Mouse (Mus musculus) intestine, embryonic 14.5 days (tissue): Measurements from ENCODE around the gene Zfp975. TPM values are rescaled to one million over a fixed set of nuclear protein-coding genes. Genes with fewer than 3 reads are reported as not detected.
A peak's percentile ranks its signal among the peaks of the same experiment; 100 is the strongest.
"Not testable (repeated sequence)": the region's sequence is repeated elsewhere in the genome, so short reads cannot be mapped to it uniquely, and the experiment has no call there.

Experiments used
- ATAC-seq: fragments of 200-750 bp; cut with Nextera tagmentation; replicated peaks from 2 replicates; pipeline ENCODE4 v1.8.0; 2017; ENCODE audit warnings: low read depth, moderate number of reproducible peaks, moderate TSS enrichment, moderate library complexity; ENCODE audit not compliant: low FRiP score, low TSS enrichment
- DNase-seq: peaks from one replicate; pipeline ENCODE4 v3.0.0-alpha.2; 2018; ENCODE audit warnings: low spot score
- H3K27ac ChIP-seq: fragments of 300-500 bp; sonication (generic); 2 replicates; pipeline ENCODE4 v1.5.1; 2014; ENCODE audit warnings: low read depth, mild to moderate bottlenecking, control low read depth
- H3K27me3 ChIP-seq: fragments of 300-500 bp; sonication (generic); replicated peaks from 2 replicates; pipeline ENCODE4 v1.6.1; 2014; ENCODE audit warnings: low read length, control low read depth; ENCODE audit not compliant: control insufficient read depth, insufficient read depth
- H3K36me3 ChIP-seq: fragments of 300-500 bp; sonication (generic); 2 replicates; pipeline ENCODE4 v1.6.1; 2014; ENCODE audit warnings: low read length, control low read depth; ENCODE audit not compliant: control insufficient read depth, insufficient read depth
- H3K4me1 ChIP-seq: fragments of 300-500 bp; sonication (generic); replicated peaks from 2 replicates; pipeline ENCODE4 v1.6.1; 2014; ENCODE audit warnings: low read length, control low read depth, mixed read lengths; ENCODE audit not compliant: control insufficient read depth, insufficient read depth
- H3K4me2 ChIP-seq: fragments of 300-500 bp; sonication (generic); 2 replicates; pipeline ENCODE4 v1.6.1; 2014; ENCODE audit warnings: low read length
- H3K4me3 ChIP-seq: fragments of 300-500 bp; sonication (generic); 2 replicates; pipeline ENCODE4 v1.5.1; 2014; ENCODE audit warnings: low read depth, low read length, control low read depth, mixed read lengths
- H3K9ac ChIP-seq: fragments of 300-500 bp; sonication (generic); 2 replicates; pipeline ENCODE4 v1.6.1; 2014; ENCODE audit warnings: mild to moderate bottlenecking, low read length
- H3K9me3 ChIP-seq: fragments of 300-500 bp; sonication (generic); 2 replicates; pipeline ENCODE4 v1.6.1; 2016; ENCODE audit warnings: low read length, control low read depth; ENCODE audit not compliant: control insufficient read depth
- WGBS: fragments of 180-500 bp; shearing (Covaris S2); extraction: QIAGEN DNeasy Blood & Tissue Kit; methylation state at CpG from one replicate; pipeline ENCODE4 v1.1.7; 2014; 5-methylcytosine and 5-hydroxymethylcytosine counted together
- polyA plus RNA-seq: library from polyadenylated mRNA; unstranded; fragments of >200 nt; fragmentation: Nextera tagmentation; extraction: Ambion mirVana; gene quantifications from 2 replicates; pipeline ENCODE4 v1.2.1, GENCODE M21; 2014

The Zfp975 gene
- polyA plus RNA-seq = 7.9 and 8.9 TPM in 2 replicates

GRCm38 (mm10) chr7:42692362-42693158 lies at the start of gene Zfp975:
Zfp975 (minus strand) TSS chr7:42692742.
- H3K4me1 ChIP-seq, H3K27me3 ChIP-seq, H3K36me3 ChIP-seq, H3K9me3 ChIP-seq: not testable (repeated sequence)
- Histone ChIP-seq H3K4me3 (peak within 1 kb of the TSS; percentile 55), H3K9ac (peak within 1 kb of the TSS; percentile 58), H3K27ac (peak within 1 kb of the TSS; percentile 65), H3K4me2 (peak within 1 kb of the TSS; percentile 59)
- ATAC-seq = peak; percentile 100
- WGBS = under 1% methylated on average over 23 of the region's 23 CpGs
- DNase-seq = peak; percentile 86

- no peak overlapping the region for H3K27ac ChIP-seq
- no peaks in the 10 kb centered on the region for H3K4me1 ChIP-seq
- no peak overlapping the region for H3K4me3 ChIP-seq
- H3K9ac ChIP-seq = no peak overlapping the region
- ATAC-seq = no peak
- no peak overlapping the region for H3K4me2 ChIP-seq
- H3K27me3 ChIP-seq = no peaks in the 10 kb centered on the region
- no peaks in the 10 kb centered on the region for H3K36me3 ChIP-seq
- H3K9me3 ChIP-seq = no peaks in the 10 kb centered on the region
- 87% methylated on average over 10 of the region's 10 CpGs for WGBS
- no peak for DNase-seq
Observed at GRCm38 (mm10) chr7:42738536-42739210, 46.1 kb upstream of the Zfp975 start.

GRCm38 (mm10) chr7:42726917-42727316 lies 34.4 kb upstream of the Zfp975 start, which contains the start of gene Gm17067:
Gm17067 (minus strand) TSS chr7:42727017.
- not testable (repeated sequence) for H3K4me3 ChIP-seq, DNase-seq, ATAC-seq, H3K4me1 ChIP-seq, H3K9ac ChIP-seq, H3K27ac ChIP-seq, H3K4me2 ChIP-seq, H3K36me3 ChIP-seq, H3K9me3 ChIP-seq, H3K27me3 ChIP-seq
- 85% methylated on average over 4 of the region's 4 CpGs for WGBS

- H3K4me1 ChIP-seq, H3K27me3 ChIP-seq, H3K9me3 ChIP-seq, H3K36me3 ChIP-seq: not testable (repeated sequence)
- peak; percentile 50 for DNase-seq
- ATAC-seq = 0 out of 2 replicates have a peak, but pooled peaks have one; percentile 44
- H3K27ac ChIP-seq = peak overlapping the region; percentile 65
- peak overlapping the region; percentile 59 for H3K4me2 ChIP-seq
- H3K4me3 ChIP-seq = peak overlapping the region; percentile 55
- 0% methylated on average over 4 of the region's 4 CpGs for WGBS
- H3K9ac ChIP-seq = peak overlapping the region; percentile 58
Observed at GRCm38 (mm10) chr7:42693251-42693650, 709 bp upstream of the Zfp975 start.

GRCm38 (mm10) chr7:42680081-42680480 lies 12.5 kb downstream of the Zfp975 start:
- DNase-seq, ATAC-seq, H3K27me3 ChIP-seq, H3K4me2 ChIP-seq, H3K9ac ChIP-seq, H3K9me3 ChIP-seq, H3K4me1 ChIP-seq, H3K36me3 ChIP-seq, H3K27ac ChIP-seq, H3K4me3 ChIP-seq: not testable (repeated sequence)
- 97% methylated on average over 6 of the region's 6 CpGs for WGBS

- H3K4me1 ChIP-seq, H3K9ac ChIP-seq, H3K36me3 ChIP-seq, H3K9me3 ChIP-seq, H3K27ac ChIP-seq, H3K4me2 ChIP-seq, ATAC-seq, DNase-seq, H3K4me3 ChIP-seq, H3K27me3 ChIP-seq: not testable (repeated sequence)
Observed at GRCm38 (mm10) chr7:42679646-42680045, 12.9 kb downstream of the Zfp975 start.

- not testable (repeated sequence) for H3K36me3 ChIP-seq, H3K27ac ChIP-seq, H3K4me3 ChIP-seq, ATAC-seq, DNase-seq, H3K9ac ChIP-seq, H3K9me3 ChIP-seq, H3K4me1 ChIP-seq, H3K27me3 ChIP-seq, H3K4me2 ChIP-seq
- WGBS = 72% methylated on average over 4 of the region's 5 CpGs
Observed at GRCm38 (mm10) chr7:42660140-42660539, 32.4 kb downstream of the Zfp975 start.

GRCm38 (mm10) chr7:42655211-42655610 lies 37.3 kb downstream of the Zfp975 start:
- not testable (repeated sequence) for DNase-seq, H3K9ac ChIP-seq, H3K4me3 ChIP-seq, H3K27ac ChIP-seq, H3K4me1 ChIP-seq, H3K9me3 ChIP-seq, H3K36me3 ChIP-seq, ATAC-seq, H3K27me3 ChIP-seq, H3K4me2 ChIP-seq
- WGBS = 69% methylated on average over 2 of the region's 2 CpGs
